Mouse (Mus musculus) naive thymus-derived CD4-positive, alpha-beta T cell, adult 2 months (primary cell): ENCODE measurements around the gene Nckipsd.

ENCODE experiments used
- DNase-seq: peaks from one replicate; pipeline ENCODE4 v3.0.0-alpha.2; 2011; ENCODE audit warnings: low read depth

Gene Nckipsd

DNA sequence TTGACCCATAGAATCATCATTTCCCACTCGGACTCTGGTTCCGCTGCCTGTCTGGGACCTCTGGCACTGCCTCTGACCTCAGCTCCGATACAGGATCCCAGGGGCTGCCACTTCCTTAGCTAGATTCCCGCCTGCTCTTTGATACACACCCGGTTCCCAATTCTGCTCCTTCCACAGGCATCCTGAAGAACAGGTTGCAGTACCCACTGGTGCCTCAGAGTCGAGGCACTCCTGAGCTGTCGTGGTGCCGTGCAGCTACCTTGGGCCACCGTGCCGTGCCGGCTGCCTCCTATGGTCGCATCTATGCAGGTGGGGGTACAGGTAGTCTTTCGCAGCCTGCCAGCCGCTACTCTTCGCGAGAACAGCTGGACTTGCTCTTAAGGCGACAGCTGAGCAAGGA is 40.3 kb downstream of the Nckipsd start:
- no peak for DNase-seq

DNA sequence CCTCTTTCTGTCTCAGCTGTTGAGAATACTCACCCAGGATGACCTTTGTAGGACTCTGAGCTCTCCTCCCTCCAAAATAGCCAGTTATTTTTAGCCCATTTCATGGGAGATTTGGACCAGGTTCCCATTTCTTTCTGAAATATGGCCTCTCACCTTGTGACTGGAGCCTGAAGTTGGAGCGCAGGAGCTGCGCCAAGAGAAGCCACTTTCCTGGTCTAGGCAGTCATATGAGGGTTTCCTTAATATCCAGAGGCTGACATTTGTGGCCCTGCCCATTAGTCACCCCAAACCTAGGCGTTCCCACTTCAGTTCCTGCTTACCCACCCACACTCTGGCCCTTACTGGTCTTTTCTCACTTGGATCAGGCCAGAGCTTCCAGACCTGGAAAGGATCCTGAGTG is 44.8 kb downstream of the Nckipsd start, which contains the start of gene Slc26a6:
Gene Slc26a6, plus strand, starts transcription at position 308 of the 400 bp plus-strand sequence.
- DNase-seq, result no peak

DNA sequence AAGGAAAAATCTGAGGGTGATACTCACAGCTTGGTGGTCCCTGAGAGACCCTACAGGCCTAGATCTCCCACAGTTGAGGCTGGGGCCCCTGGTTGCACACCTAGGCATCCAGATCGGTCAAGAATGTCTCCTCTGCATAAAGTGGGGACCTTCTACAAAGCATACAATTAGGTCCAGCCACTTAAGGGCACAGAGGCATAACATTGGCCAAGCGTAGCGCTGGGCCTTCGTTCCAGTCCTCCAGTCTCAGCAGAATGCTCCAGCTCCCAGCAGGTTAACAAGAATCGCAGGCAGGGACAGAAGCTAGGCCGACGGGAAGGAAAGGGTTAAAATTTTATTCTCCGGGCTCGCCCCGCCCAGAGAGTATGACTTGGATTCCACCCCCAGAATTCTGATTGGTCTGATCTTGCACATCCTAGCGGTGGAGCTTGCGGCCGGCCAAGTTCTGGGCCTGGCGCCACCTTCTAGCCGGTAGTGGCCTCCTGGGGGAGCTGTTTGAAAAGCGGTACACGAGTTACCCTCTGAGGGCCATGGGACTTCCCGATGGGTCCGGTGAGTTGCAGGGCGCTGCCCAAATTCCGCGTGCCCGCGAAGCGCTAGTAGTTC is 45.6 kb downstream of the Nckipsd start:
- DNase-seq, result peak; percentile 94

DNA sequence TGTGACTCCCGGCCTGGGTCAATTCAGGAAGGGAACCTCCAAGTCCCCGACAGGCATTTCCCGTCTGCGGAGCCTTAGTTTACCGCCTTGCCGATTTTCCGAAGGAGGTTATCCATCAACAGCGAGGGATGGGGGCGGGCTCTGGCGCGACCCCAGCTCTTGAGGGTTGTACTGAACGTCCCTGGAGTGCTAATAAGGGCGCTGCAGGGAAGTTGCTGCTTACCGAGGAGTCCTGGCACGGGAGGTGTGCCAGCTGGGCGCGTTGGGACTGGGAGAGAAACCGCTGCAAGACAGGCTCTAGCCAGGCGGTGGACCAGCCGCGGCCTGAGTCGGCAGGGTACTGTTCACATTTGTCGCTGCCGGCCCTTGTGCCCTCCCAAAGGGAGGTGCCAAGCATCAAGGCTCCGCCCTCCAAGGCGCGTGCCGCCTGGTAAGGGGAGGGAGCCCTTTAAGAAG is 46.1 kb downstream of the Nckipsd start:
- peak; percentile 91 for DNase-seq

DNA sequence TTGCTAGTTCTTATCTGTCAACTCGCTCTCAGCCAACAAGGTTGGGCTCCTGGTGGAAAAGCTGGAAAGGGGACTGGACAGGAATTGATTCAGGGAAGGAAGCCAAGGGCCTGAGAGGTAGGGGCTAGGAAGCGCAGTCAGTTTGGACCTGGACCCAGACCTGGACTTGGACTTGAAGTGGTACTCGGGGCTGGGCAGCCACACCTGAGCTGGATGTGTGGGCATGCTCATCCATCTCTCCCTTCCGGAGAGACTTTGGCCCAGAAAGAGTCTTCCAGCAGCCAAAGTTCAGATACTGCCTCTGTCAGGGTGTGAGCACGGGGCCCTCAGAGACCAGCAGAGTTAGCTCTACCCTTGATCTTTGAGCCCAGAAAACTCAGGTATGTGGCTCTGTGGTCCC is 47.2 kb downstream of the Nckipsd start:
- peak; percentile 14 for DNase-seq

DNA sequence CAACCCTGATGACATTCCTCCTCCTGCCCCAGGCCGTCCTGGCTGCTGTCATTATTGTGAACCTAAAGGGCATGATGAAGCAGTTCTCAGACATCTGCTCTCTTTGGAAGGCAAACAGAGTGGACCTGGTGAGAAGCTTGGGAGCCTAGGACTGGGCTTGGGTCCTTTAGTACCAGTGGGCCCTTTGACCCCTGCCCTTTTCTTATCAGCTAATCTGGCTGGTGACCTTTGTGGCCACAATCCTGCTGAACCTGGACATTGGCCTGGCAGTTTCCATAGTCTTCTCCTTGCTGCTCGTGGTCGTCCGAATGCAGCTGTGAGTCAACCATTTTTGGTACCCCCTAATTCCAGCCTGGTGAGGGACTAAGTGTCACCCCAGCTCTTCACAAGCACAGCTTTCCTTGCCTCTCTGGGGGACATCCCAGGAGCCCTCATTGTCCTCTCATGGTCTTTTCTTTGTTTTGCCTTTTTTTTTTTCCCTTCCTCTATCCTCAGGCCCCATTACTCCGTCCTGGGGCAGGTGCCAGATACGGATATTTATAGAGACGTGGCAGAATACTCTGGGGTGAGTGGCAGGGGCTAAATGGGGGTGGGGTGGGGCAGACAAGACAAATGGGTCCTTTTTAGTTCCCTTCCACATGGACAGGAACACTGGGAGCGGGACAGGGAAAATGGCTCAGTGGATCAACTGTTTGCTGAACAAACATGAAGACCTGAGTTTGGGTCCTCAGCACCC is 50.8 kb downstream of the Nckipsd start:
- DNase-seq, result no peak
